Mouse (Mus musculus): Measurements from ENCODE around the gene Bglap2.

DNA sequence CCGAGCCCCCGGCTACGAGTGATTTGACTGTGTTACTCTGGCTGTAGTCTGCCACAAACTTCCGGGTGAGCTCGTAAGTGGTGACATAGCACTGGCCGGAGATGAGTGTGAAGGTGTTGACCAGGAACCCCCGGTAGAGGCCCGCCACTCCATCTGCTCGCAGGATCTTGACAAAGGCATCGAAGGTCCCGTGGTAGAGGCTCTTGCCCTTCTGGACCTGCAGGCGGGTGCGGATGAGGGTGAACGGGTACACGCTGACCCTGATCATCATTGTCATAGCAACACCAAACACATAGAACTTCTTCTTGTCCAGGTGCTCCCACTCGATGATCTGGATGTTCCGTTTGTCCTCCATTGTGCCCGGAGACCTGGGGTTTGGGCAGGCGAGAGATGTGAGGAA lies 42.3 kb upstream of the Bglap2 start:
- TF ChIP-seq POLR2A (IDR thresholded peaks at IDR 0.05; ENCODE audit: low read depth, low read length) (no peak), CTCF (IDR thresholded peaks at IDR 0.05; ENCODE audit: borderline replicate concordance, insufficient read depth, low read length) (no peak)
